Mouse (Mus musculus) embryonic facial prominence, embryonic 12.5 days (tissue): ENCODE measurements around the gene Slc20a1. TPM values are rescaled to one million over a fixed set of nuclear protein-coding genes. Genes with fewer than 3 reads are reported as not detected.

Experiments used
- ATAC-seq: fragments of 200-750 bp; cut with Nextera tagmentation; 2 replicates; pipeline ENCODE4 v1.8.0; 2017; ENCODE audit not compliant: insufficient number of reproducible peaks, insufficient read depth, low FRiP score, low TSS enrichment
- H3K27ac ChIP-seq: fragments of 300-500 bp; sonication (generic); 2 replicates; pipeline ENCODE4 v1.5.1; 2016; ENCODE audit warnings: mild to moderate bottlenecking
- H3K27me3 ChIP-seq: fragments of 300-500 bp; sonication (generic); 2 replicates; pipeline ENCODE4 v1.6.1; 2016; ENCODE audit warnings: mild to moderate bottlenecking, moderate library complexity
- H3K36me3 ChIP-seq: fragments of 300-500 bp; sonication (generic); 2 replicates; pipeline ENCODE4 v1.6.1; 2016; ENCODE audit warnings: mild to moderate bottlenecking
- H3K4me1 ChIP-seq: fragments of 300-500 bp; sonication (generic); 2 replicates; pipeline ENCODE4 v1.6.1; 2016
- H3K4me2 ChIP-seq: fragments of 300-500 bp; sonication (generic); replicated peaks from 2 replicates; pipeline ENCODE4 v1.6.1; 2016; ENCODE audit warnings: mild to moderate bottlenecking, moderate library complexity
- H3K4me3 ChIP-seq: fragments of 300-500 bp; sonication (generic); 2 replicates; pipeline ENCODE4 v1.5.1; 2016; ENCODE audit warnings: mild to moderate bottlenecking
- H3K9ac ChIP-seq: fragments of 300-500 bp; sonication (generic); 2 replicates; pipeline ENCODE4 v1.6.1; 2016; ENCODE audit warnings: mild to moderate bottlenecking, moderate library complexity
- H3K9me3 ChIP-seq: fragments of 300-500 bp; sonication (generic); 2 replicates; pipeline ENCODE4 v1.6.1; 2016; ENCODE audit warnings: mild to moderate bottlenecking, moderate library complexity
- WGBS: fragments of 180-500 bp; shearing (Covaris S2); methylation state at CpG from one replicate; pipeline ENCODE4 v1.1.7; 2016; 5-methylcytosine and 5-hydroxymethylcytosine counted together
- polyA plus RNA-seq: library from polyadenylated mRNA; unstranded; fragments of >200 nt; fragmentation: Nextera tagmentation; extraction: Ambion mirVana; gene quantifications from 2 replicates; pipeline ENCODE4 v1.2.1, GENCODE M21; 2016

Gene Slc20a1
- polyA plus RNA-seq, 1 experiment from 2014 or later: 43.8 TPM

DNA sequence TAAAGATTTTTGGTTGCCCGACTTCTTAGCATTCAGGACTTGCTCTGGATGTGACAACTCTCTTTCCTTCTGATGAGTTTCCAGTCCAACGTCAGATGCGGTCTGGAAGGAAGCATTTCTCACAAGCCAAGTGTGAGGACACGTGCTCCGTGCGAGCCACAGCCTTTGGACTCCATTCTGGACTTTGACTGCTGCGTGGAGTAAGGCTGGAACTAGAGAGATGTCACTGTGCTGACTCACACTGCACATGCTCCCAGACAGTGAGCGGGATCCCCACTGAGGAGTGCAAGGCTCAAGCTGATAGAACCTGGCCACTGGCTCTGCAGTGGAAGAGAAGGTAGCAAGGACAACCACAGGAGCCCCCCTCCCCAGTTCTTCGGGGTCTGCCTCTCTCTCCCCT, 33.9 kb downstream of the Slc20a1 start:
- Histone ChIP-seq H3K9me3 (no peaks in the 10 kb centered on the region), H3K4me3 (no peak overlapping the region), H3K27ac (no peak overlapping the region), H3K4me1 (no peaks in the 10 kb centered on the region), H3K4me2 (no peak overlapping the region), H3K9ac (no peak overlapping the region), H3K27me3 (no peaks in the 10 kb centered on the region), H3K36me3 (no peaks in the 10 kb centered on the region)
- ATAC-seq: no peak
- whole genome bisulfite sequencing: 82% methylated on average over 9 of the region's 9 CpGs

DNA sequence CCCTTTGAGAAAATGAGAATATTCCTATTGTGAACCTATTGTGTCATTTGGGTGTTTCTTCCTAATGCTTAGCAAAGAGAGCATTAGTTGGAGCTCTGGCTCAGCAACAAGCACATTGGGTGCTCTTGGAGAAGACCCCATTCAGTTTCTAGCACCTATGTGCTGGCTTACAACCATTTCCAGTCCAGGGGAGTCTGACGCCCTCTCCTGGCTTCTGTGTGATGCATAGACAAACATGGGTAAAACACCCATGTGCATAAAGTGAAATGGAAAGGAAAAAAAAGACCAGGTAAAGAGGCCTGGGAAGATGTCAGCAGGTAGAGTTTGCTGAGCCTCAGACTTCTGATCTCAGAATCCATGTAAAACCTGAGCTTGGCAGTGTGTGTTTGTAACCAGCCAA, 34.7 kb downstream of the Slc20a1 start:
- ATAC-seq: no peak
- H3K36me3 ChIP-seq: no peaks in the 10 kb centered on the region
- no peaks in the 10 kb centered on the region for H3K9me3 ChIP-seq
- H3K4me3 ChIP-seq: no peak overlapping the region
- H3K4me1 ChIP-seq: no peaks in the 10 kb centered on the region
- H3K27me3 ChIP-seq: no peaks in the 10 kb centered on the region
- 94% methylated on average over 1 of the region's 1 CpGs for whole genome bisulfite sequencing
- H3K4me2 ChIP-seq: no peak overlapping the region
- no peak overlapping the region for H3K27ac ChIP-seq
- H3K9ac ChIP-seq: no peak overlapping the region

DNA sequence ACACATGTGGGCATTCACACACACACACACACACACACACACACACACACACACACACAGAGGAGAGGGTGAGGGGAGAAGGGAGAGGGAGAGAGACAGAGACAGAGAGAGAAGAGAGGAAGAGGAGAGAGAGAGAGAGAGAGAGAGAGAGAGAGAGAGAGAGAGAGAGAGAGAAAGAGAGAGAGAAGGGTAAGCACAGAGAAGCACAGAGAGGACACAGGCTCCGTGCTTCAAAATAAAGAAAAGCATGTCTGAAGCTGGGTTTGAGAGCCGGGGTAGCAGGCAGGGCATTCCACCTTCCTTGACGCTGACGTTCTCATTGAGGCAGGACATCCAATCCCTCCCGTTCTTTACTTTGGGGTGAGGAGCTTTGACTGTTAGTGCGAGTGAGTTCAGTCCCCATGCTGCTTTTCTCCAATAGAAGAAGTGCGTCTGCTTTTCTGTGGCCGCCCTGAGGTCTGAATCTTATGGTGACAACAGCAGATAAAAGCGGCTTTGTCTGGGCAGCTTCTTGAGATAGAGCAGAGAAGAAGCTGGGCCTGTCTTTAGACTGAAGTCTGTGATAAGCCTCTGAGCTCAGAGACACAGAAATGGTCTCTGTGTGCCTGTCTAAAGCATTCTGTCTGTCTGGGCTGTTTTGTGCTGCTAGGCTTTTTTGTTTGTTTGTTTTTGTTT, 35.4 kb downstream of the Slc20a1 start:
- ATAC-seq: no peak
- Histone ChIP-seq H3K4me3 (no peak overlapping the region), H3K27ac (no peak overlapping the region), H3K4me1 (no peaks in the 10 kb centered on the region), H3K9ac (no peak overlapping the region), H3K27me3 (no peaks in the 10 kb centered on the region), H3K36me3 (no peaks in the 10 kb centered on the region), H3K9me3 (no peaks in the 10 kb centered on the region), H3K4me2 (no peak overlapping the region)
- 33% methylated on average over 9 of the region's 9 CpGs for WGBS

DNA sequence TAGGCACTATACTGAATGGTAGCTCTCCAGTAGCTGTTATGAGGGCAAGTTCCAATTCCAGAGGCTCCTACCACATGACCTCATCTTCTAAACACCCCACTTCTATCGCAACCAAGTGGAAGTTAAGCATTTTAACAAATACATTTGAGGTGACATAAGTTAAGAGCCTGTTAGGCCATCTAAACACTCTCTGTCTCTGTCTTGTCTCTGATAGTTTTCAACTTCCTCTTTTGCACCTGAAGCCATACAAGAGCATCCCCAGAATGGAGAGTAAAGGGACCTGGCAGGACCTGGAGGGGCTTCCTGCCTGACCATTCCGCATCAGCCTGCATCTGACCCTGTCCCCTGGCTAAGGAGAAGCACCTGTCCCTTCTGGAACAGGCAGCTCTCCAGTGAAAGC, 36.2 kb downstream of the Slc20a1 start:
- Histone ChIP-seq H3K9me3 (no peaks in the 10 kb centered on the region), H3K4me3 (no peak overlapping the region), H3K4me2 (no peak overlapping the region), H3K9ac (no peak overlapping the region), H3K27me3 (no peaks in the 10 kb centered on the region), H3K27ac (no peak overlapping the region), H3K4me1 (no peaks in the 10 kb centered on the region), H3K36me3 (no peaks in the 10 kb centered on the region)
- ATAC-seq: no peak
- 75% methylated on average over 2 of the region's 2 CpGs for WGBS

DNA sequence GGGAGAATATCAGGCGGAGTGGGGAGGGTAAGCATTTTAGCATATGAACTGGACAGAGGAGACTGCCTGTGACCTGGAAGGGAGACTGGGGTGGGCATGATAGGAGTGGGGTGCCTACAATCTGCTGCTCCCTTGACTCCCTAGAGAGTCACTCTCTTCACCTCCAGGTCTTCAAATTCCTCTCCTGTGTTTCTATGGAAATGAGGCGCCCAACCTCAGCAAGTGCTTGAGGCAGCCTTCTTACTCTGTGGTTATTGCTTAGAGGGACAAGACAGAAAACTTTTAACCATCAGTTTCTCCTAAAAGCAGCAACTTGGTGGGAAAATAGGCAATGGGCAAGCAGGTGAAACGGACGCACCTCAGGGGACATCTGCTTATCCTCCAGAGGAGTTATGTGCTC, 38.0 kb downstream of the Slc20a1 start:
- no peak overlapping the region for H3K9ac ChIP-seq
- no peak overlapping the region for H3K4me2 ChIP-seq
- 0 out of 2 replicates have a peak, but pooled peaks cover 6% of the 10 kb centered on the region for H3K4me1 ChIP-seq
- ATAC-seq: no peak
- H3K36me3 ChIP-seq: no peaks in the 10 kb centered on the region
- no peak overlapping the region for H3K27ac ChIP-seq
- H3K27me3 ChIP-seq: no peaks in the 10 kb centered on the region
- H3K4me3 ChIP-seq: no peak overlapping the region
- H3K9me3 ChIP-seq: no peaks in the 10 kb centered on the region
- 70% methylated on average over 4 of the region's 4 CpGs for WGBS

DNA sequence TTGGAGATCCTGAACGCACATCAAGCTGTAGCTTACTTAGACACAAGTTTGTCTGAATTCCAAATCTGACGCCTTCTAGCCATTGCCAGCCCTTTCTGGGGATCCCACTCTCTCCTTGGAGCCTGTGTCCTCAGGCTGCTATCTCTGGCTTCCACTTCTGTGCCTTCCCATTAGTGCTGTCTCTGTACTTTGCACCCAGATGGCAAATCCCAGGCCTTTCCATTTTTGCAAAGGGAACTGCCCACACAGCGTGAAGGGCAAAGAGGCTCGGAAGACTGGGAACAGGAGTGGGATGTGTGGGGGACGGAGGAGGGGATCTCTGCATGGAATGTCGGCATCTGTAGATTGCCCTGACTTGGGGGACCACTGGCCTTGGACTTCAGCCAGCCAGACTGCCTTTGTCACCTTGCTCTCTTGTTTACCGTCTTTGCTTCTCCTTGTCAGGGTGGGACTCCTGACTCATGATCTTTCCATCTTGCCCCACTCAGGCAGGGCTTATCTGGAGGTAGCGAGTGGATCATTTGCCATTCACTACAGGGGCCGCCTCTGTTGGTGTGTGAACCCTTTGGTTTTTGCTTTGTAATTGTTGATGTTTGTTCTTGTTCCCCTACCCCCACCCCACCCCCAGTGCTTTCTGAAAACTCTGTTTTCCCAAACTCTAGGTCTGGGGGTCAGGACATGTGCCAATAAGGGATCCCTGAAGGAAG, 42.3 kb downstream of the Slc20a1 start:
- Histone ChIP-seq H3K4me2 (no peak overlapping the region), H3K27ac (no peak overlapping the region), H3K9ac (no peak overlapping the region), H3K4me1 (0 out of 2 replicates have a peak, but pooled peaks cover 6% of the 10 kb centered on the region), H3K27me3 (no peaks in the 10 kb centered on the region), H3K36me3 (no peaks in the 10 kb centered on the region), H3K4me3 (no peak overlapping the region), H3K9me3 (no peaks in the 10 kb centered on the region)
- ATAC-seq: no peak
- 68% methylated on average over 9 of the region's 9 CpGs for WGBS

DNA sequence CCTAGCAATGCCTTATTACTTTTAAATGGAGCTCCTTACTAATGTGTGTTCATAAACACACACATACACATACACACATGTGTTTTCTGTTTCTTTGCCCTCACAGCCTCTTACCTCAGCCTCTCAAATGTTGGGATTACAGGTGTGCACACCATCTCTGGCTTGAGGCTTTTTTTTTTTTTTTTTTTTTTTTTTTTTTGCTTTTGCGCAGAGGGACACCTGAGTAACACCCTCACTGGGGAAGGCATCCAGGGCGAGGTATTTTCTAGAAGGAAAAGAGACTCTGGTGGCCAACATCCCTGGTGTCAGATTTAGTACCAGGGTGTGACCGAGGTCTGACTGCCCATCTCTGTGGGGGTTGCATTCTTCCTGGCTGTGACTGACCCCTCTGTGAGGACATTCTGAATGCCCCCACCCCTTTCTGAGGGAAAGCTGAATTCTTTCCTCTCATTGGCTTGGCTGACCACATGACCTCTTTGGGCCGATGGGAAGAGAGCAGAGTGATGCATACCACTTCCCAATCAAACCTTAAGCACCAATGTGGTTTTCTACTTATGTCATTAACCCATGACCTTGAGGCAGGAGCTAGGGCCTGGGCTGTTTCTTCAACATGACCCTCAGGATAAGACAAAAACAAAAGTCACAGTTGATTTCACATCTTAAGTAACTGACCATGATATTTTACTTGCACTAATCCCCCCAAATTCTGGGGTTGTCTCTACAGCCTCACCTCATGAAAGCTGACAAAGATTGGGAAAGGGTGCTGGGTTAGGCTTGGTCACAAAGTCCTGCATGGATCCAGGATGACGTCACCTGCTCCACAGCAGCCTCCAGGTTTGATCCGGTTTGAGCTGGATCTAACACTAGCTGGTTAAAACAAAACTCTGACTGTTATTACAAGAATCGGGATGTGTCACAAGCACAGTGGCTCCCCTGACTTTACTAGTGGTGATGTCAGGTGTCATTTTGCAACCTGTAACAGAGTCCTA, 43.6 kb downstream of the Slc20a1 start:
- 55% methylated on average over 7 of the region's 7 CpGs for WGBS
- Histone ChIP-seq H3K36me3 (no peaks in the 10 kb centered on the region), H3K9ac (no peak overlapping the region), H3K27me3 (no peaks in the 10 kb centered on the region), H3K4me1 (0 out of 2 replicates have a peak, but pooled peaks cover 6% of the 10 kb centered on the region), H3K4me3 (no peak overlapping the region), H3K9me3 (no peaks in the 10 kb centered on the region), H3K27ac (no peak overlapping the region), H3K4me2 (no peak overlapping the region)
- no peak for ATAC-seq

DNA sequence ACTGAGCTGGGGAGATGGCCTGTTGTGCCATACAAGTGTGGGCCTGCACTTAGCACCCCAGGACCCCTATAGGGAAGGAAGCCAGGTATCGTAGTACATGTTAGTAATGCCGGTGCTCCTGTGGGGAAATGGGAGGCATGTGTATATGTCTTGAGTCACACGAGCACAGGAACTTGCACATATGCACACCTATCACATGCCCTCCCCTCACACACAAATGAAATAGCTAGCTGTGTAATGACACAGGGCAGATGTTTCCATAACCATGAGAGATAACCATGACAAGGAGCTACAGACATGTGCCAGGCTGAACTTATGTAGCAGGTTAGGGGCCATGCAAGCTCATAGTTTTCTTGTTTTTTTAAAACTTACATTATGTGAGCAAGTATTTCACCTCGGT, 44.4 kb downstream of the Slc20a1 start:
- H3K27me3 ChIP-seq: no peaks in the 10 kb centered on the region
- no peak overlapping the region for H3K9ac ChIP-seq
- no peak overlapping the region for H3K4me2 ChIP-seq
- no peak overlapping the region for H3K4me3 ChIP-seq
- H3K36me3 ChIP-seq: no peaks in the 10 kb centered on the region
- no peaks in the 10 kb centered on the region for H3K9me3 ChIP-seq
- no peak for ATAC-seq
- H3K27ac ChIP-seq: no peak overlapping the region
- WGBS: 86% methylated on average over 4 of the region's 4 CpGs
- 0 out of 2 replicates have a peak, but pooled peaks cover 6% of the 10 kb centered on the region for H3K4me1 ChIP-seq

DNA sequence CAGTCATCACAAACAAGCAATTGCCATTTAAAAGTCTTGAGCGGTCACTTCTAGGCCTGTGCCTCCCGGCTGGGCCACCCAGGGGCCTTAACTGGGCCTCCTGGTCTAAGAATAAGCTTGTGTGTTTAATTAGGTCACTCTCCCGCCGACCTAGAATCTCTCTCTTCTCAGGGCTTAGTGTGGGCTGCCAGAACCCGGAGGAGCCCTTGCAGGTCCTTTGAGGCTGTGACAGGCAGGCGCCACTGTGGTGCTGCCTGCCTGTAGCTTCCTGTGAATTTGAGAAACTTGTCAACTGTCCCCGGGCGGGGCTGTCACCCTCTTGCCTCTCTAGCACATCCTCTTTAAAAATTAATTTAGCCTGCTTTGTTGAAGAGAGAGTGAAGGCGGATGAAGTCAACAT, 45.2 kb downstream of the Slc20a1 start:
- Histone ChIP-seq H3K9me3 (no peaks in the 10 kb centered on the region), H3K27me3 (no peaks in the 10 kb centered on the region), H3K36me3 (no peaks in the 10 kb centered on the region), H3K27ac (no peak overlapping the region), H3K4me2 (no peak overlapping the region), H3K9ac (no peak overlapping the region), H3K4me3 (no peak overlapping the region), H3K4me1 (0 out of 2 replicates have a peak, but pooled peaks cover 6% of the 10 kb centered on the region)
- no peak for ATAC-seq
- 41% methylated on average over 9 of the region's 9 CpGs for WGBS

DNA sequence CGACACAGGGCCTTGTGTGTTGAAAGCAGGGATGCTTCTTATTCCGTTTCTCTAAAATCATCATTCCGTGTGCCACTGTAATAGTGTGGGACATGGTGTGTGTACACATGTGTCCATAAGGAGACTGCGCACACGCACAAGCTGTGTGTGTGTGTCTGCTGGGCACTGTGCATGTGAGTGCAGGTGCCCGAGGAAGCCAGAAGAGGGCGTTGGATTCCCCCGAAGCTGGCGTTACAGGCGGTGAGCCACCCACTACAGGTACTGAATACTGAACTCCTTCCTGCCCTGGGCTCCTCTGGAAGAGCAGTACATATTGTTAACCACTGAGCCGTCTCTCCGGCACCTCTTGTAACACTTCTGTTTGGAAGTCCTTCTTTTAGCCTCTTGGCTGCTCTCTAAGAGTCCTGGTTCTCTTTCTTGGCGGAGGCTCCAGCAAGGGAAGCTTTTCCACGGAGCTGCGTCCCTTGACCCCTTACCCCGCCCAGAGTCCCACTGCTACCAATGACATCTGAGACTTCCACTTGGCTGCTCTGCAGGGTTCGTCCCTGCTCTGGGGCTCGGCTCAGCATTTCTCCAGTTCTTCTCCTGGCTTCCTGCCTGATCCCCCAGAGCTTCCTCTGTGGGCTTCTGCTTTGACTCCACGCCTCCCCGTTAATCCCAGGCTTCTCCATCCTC, 46.0 kb downstream of the Slc20a1 start:
- H3K36me3 ChIP-seq: no peaks in the 10 kb centered on the region
- no peaks in the 10 kb centered on the region for H3K9me3 ChIP-seq
- WGBS: 77% methylated on average over 20 of the region's 20 CpGs
- H3K27ac ChIP-seq: no peak overlapping the region
- no peak overlapping the region for H3K4me3 ChIP-seq
- no peak for ATAC-seq
- no peak overlapping the region for H3K9ac ChIP-seq
- H3K4me2 ChIP-seq: no peak overlapping the region
- H3K27me3 ChIP-seq: no peaks in the 10 kb centered on the region
- H3K4me1 ChIP-seq: 0 out of 2 replicates have a peak, but pooled peaks cover 6% of the 10 kb centered on the region

DNA sequence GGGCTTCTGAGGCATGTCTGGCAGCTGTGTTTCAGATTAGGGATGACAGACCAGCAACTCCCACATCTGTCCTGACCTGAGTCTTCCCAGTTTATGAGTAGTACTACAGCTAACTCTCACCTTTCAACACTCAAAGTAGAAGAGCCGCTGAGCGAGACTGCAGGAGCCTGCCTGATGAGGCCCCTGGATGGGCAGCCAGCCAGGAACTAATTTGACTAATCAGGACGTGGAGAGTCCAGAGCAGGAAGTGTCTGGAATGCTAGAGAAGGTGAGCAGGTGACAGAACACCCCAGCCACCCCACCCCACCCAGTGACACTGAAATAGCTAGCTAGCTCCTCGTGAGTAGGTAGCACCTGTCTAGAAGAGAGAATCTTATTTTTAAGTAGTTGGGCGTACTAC, 47.1 kb downstream of the Slc20a1 start:
- H3K4me2 ChIP-seq: no peak overlapping the region
- 50% methylated on average over 5 of the region's 5 CpGs for WGBS
- no peak overlapping the region for H3K27ac ChIP-seq
- H3K4me3 ChIP-seq: no peak overlapping the region
- no peaks in the 10 kb centered on the region for H3K9me3 ChIP-seq
- ATAC-seq: no peak
- H3K4me1 ChIP-seq: 0 out of 2 replicates have a peak, but pooled peaks cover 6% of the 10 kb centered on the region
- no peak overlapping the region for H3K9ac ChIP-seq
- no peaks in the 10 kb centered on the region for H3K36me3 ChIP-seq
- no peaks in the 10 kb centered on the region for H3K27me3 ChIP-seq
